In genomic region chr6:15753208-15753607, GRCm38 (mm10) we compare ENCODE assay signal across 16 mouse cellular contexts.
"Had no signal": no experiment of that assay in that cellular context is flagged by ENCODE, and none has a peak within 500 bp of the region (broad histone marks: within the 10 kb centered on the region; RNA-seq: fewer than 3 reads in every experiment).

No protein-coding gene starts in this region.

- H3K27ac ChIP-seq: kidney, postnatal 0 days; limb, embryonic 12.5 days; limb, embryonic 15.5 days; liver, embryonic 14.5 days had no signal

- H3K9me3 ChIP-seq: limb, embryonic 12.5 days; limb, embryonic 15.5 days; megakaryocyte, embryonic 14.5 days had no signal

- DNase-seq: kidney, adult 2 months; kidney, postnatal 25 days; left cerebral cortex, postnatal 4 days; liver, postnatal 0 days; lung, embryonic 14.5 days; midbrain, embryonic 14.5 days; thymus, adult 18-20 months; thymus, postnatal 36 days had no signal

- H3K9ac ChIP-seq: limb, embryonic 12.5 days; limb, embryonic 15.5 days; liver, embryonic 14.5 days; liver, postnatal 0 days; lung, embryonic 14.5 days had no signal

- H3K27me3 ChIP-seq: limb, embryonic 12.5 days; limb, embryonic 15.5 days; megakaryocyte, embryonic 14.5 days had no signal

- H3K4me1 ChIP-seq: limb, embryonic 12.5 days; limb, embryonic 15.5 days; megakaryocyte, embryonic 14.5 days had no signal

- H3K4me2 ChIP-seq: limb, embryonic 12.5 days; limb, embryonic 15.5 days; liver, embryonic 11.5 days; lung, embryonic 14.5 days; midbrain, embryonic 11.5 days had no signal

- H3K4me3 ChIP-seq: limb, embryonic 12.5 days; limb, embryonic 15.5 days; megakaryocyte, embryonic 14.5 days had no signal

- ATAC-seq: liver, postnatal 0 days; lung, postnatal 0 days had no signal
